Mouse (Mus musculus): Measurements from ENCODE around the gene Gm28490. TPM values are rescaled to one million over a fixed set of nuclear protein-coding genes. Genes with fewer than 3 reads are reported as not detected.
"Not testable (repeated sequence)": the region's sequence is repeated elsewhere in the genome, so short reads cannot be mapped to it uniquely, and the experiment has no call there.

The Gm28490 gene
- polyA plus RNA-seq (2012; rRNA removed) (not detected in 2 replicates), polyA plus RNA-seq (2014; fragmentation: Nextera tagmentation; extraction: Ambion mirVana) (not detected in 2 replicates)

- not testable (repeated sequence) for H3K27ac ChIP-seq; H3K36me3 ChIP-seq (replicated peaks; ENCODE audit: control insufficient read depth, insufficient read depth, low read depth); H3K4me2 ChIP-seq (ENCODE audit: low read depth); ATAC-seq (ENCODE audit: insufficient read depth); H3K4me1 ChIP-seq (replicated peaks; ENCODE audit: control insufficient read depth in 2 of 2, insufficient read depth in 2 of 2, low read length in 1 of 2); H3K27me3 ChIP-seq (ENCODE audit: control insufficient read depth, insufficient read depth, low read length); H3K4me3 ChIP-seq (ENCODE audit: insufficient read depth in 1 of 2, low read depth in 2 of 2, low read length in 2 of 2); DNase-seq (ENCODE audit: low read depth in 3 of 3, low spot score in 3 of 3); H3K9me3 ChIP-seq (ENCODE audit: control insufficient read depth, low read length); H3K9ac ChIP-seq (replicated peaks)
- WGBS (ENCODE audit: insufficient replicate concordance): no CpG with 5 or more reads among the region's 8 CpGs
Observed at GRCm38 (mm10) chrY:31634656-31635055, at the start of gene Gm28490. Gm28490 (minus strand) TSS chrY:31634756.

Measured in liver, embryonic 14.5 days (tissue).